Mouse (Mus musculus) CH12.LX (cell line): ENCODE measurements around the gene Cnpy4. TPM values are rescaled to one million over a fixed set of nuclear protein-coding genes. Genes with fewer than 3 reads are reported as not detected.

Experiments
- DNase-seq: peaks from one replicate; pipeline ENCODE4 v3.0.0-alpha.2; 2013; ENCODE audit errors: extremely low read depth
- H3K27ac ChIP-seq: 2 replicates; pipeline ENCODE4 v1.5.1; 2012; ENCODE audit warnings: low read depth, mild to moderate bottlenecking, control low read depth, moderate library complexity; ENCODE audit not compliant: insufficient read depth
- H3K27me3 ChIP-seq: replicated peaks from 2 replicates; pipeline ENCODE3; 2012; ENCODE audit warnings: inconsistent platforms
- H3K36me3 ChIP-seq, 2 experiments: replicated peaks in 1 of 2; 2 replicates each; pipeline versions ENCODE3 to v1.6.1; 2012; ENCODE audit warnings: inconsistent platforms in 1 of 2, low read length in 1 of 2, mild to moderate bottlenecking in 1 of 2, mixed read lengths in 1 of 2, moderate library complexity in 1 of 2; ENCODE audit not compliant: control insufficient read depth in 1 of 2, insufficient read depth in 1 of 2
- H3K4me1 ChIP-seq, 2 experiments: 2 replicates each; pipeline ENCODE4 v1.6.1; 2012; ENCODE audit warnings: inconsistent platforms in 1 of 2, moderate library complexity in 1 of 2; ENCODE audit not compliant: insufficient read depth in 2 of 2, control insufficient read depth in 1 of 2
- H3K4me2 ChIP-seq: 2 replicates; pipeline ENCODE4 v1.6.1; 2012; ENCODE audit warnings: low read depth, mild to moderate bottlenecking, control low read depth; ENCODE audit not compliant: poor library complexity, insufficient read depth, severe bottlenecking
- H3K4me3 ChIP-seq, 3 experiments: fragments of 150-350 bp in 1 of 3; sonication (generic) in 1 of 3; replicated peaks in 1 of 3; 2 replicates each; pipeline versions ENCODE3 to v1.5.1; 2011 to 2012; ENCODE audit warnings: low read depth in 2 of 3, low read length in 2 of 3, mild to moderate bottlenecking in 2 of 3, moderate library complexity in 2 of 3, control low read depth in 1 of 3, improper control_type of control experiment in 1 of 3, inconsistent platforms in 1 of 3, mixed read lengths in 1 of 3; ENCODE audit not compliant: poor library complexity in 1 of 3
- H3K79me2 ChIP-seq: replicated peaks from 2 replicates; pipeline ENCODE4 v1.6.1; 2012; ENCODE audit warnings: mild to moderate bottlenecking, moderate library complexity; ENCODE audit not compliant: control insufficient read depth, poor library complexity, insufficient read depth, severe bottlenecking; ENCODE audit errors: extremely low read depth
- H3K9ac ChIP-seq: 2 replicates; pipeline ENCODE4 v1.6.1; 2012; ENCODE audit warnings: low read depth, mild to moderate bottlenecking, control low read depth, moderate library complexity; ENCODE audit not compliant: insufficient read depth
- H3K9me3 ChIP-seq: replicated peaks from 2 replicates; pipeline ENCODE3; 2012; ENCODE audit warnings: low read length, inconsistent platforms, mixed read lengths
- BHLHE40 ChIP-seq: IDR thresholded peaks from 2 replicates; pipeline ENCODE4 v1.6.1; 2011; ENCODE audit warnings: mild to moderate bottlenecking, low read depth, low read length, improper control_type of control experiment
- CTCF ChIP-seq, 2 experiments: IDR thresholded peaks in 1 of 2; conservative IDR thresholded peaks in 1 of 2; 2 replicates each; pipeline ENCODE4 v1.5.1; 2011 to 2012; ENCODE audit warnings: low read depth in 2 of 2, low read length in 2 of 2, improper control_type of control experiment in 1 of 2, inconsistent platforms in 1 of 2, mild to moderate bottlenecking in 1 of 2, moderate library complexity in 1 of 2
- ELF1 ChIP-seq: IDR thresholded peaks from 2 replicates; pipeline ENCODE4 v1.6.1; 2014; ENCODE audit warnings: low read depth, mild to moderate bottlenecking, inconsistent platforms, low read length, improper control_type of control experiment
- EP300 ChIP-seq: IDR thresholded peaks from 2 replicates; pipeline ENCODE4 v1.6.1; 2011; ENCODE audit warnings: low read length, improper control_type of control experiment
- GABPA ChIP-seq: IDR thresholded peaks from 2 replicates; pipeline ENCODE4 v1.6.1; 2012; ENCODE audit warnings: low read depth, low read length, improper control_type of control experiment, inconsistent platforms; ENCODE audit not compliant: insufficient replicate concordance
- HCFC1 ChIP-seq: IDR thresholded peaks from 2 replicates; pipeline ENCODE4 v1.6.1; 2012; ENCODE audit warnings: low read depth, mild to moderate bottlenecking, inconsistent platforms, low read length, improper control_type of control experiment
- KAT2A ChIP-seq: IDR thresholded peaks from 2 replicates; pipeline ENCODE4 v1.6.1; 2012; ENCODE audit warnings: low read length, improper control_type of control experiment, inconsistent platforms; ENCODE audit not compliant: insufficient replicate concordance
- MYC ChIP-seq: IDR thresholded peaks from 2 replicates; pipeline ENCODE4 v1.6.1; 2011; ENCODE audit warnings: low read depth, mild to moderate bottlenecking, improper control_type of control experiment, low read length
- NELFE ChIP-seq: IDR thresholded peaks from 2 replicates; pipeline ENCODE4 v1.6.1; 2011; ENCODE audit warnings: low read depth, low read length, improper control_type of control experiment
- NRF1 ChIP-seq: IDR thresholded peaks from 2 replicates; pipeline ENCODE4 v1.6.1; 2014; ENCODE audit warnings: low read depth, mild to moderate bottlenecking, inconsistent platforms, low read length, improper control_type of control experiment, moderate library complexity
- POLR2AphosphoS2 ChIP-seq: IDR thresholded peaks from 2 replicates; pipeline ENCODE4 v1.6.1; 2011; ENCODE audit warnings: low read depth, low read length, improper control_type of control experiment
- RAD21 ChIP-seq: IDR thresholded peaks from 2 replicates; pipeline ENCODE4 v1.6.1; 2011; ENCODE audit warnings: low read depth, mild to moderate bottlenecking, low read length, improper control_type of control experiment, moderate library complexity
- TCF12 ChIP-seq: IDR thresholded peaks from 2 replicates; pipeline ENCODE4 v1.6.1; 2014; ENCODE audit warnings: low read depth, mild to moderate bottlenecking, inconsistent platforms, low read length, improper control_type of control experiment
- USF2 ChIP-seq: conservative IDR thresholded peaks from 2 replicates; pipeline ENCODE4 v1.6.1; 2011; ENCODE audit warnings: low read depth, low read length, improper control_type of control experiment
- ZC3H11A ChIP-seq: IDR thresholded peaks from 2 replicates; pipeline ENCODE4 v1.6.1; 2012; ENCODE audit warnings: low read depth, mild to moderate bottlenecking, inconsistent platforms, low read length, improper control_type of control experiment
- ZNF384 ChIP-seq: IDR thresholded peaks from 2 replicates; pipeline ENCODE4 v1.6.1; 2012; ENCODE audit warnings: low read depth, low read length, improper control_type of control experiment, inconsistent platforms
- dilution Hi-C: fragments of 300-500 bp; cut with MboI; formaldehyde crosslinking; loops from 2 replicates; pipeline ENCODE4 v1.14.3; 2020; ENCODE audit warnings: low sequenced_read_pairs; ENCODE audit not compliant: extremely low pct_unique_long_range_greater_than_20kb, extremely low pct_ligation_motif_present
- in situ Hi-C: fragments of 300-500 bp; cut with MboI; formaldehyde crosslinking; loops from 3 replicates; pipeline ENCODE4 v1.14.3; 2019; ENCODE audit warnings: low sequenced_read_pairs, low pct_ligation_motif_present, low pct_unique_long_range_greater_than_20kb, mixed read lengths
- polyA plus RNA-seq: library from polyadenylated mRNA; unstranded; fragments of >175 nt; gene quantifications from 2 replicates; pipeline ENCODE4 v1.2.1, GENCODE M21; 2012; ENCODE audit warnings: low read depth; ENCODE audit not compliant: insufficient read length
- total RNA-seq, 2 experiments: library from RNA; depleted of rRNA; stranded (reverse); fragments of 300-350 nt in 1 of 2; fragments of >200 nt in 1 of 2; gene quantifications; 2 replicates each; pipeline ENCODE4 v1.2.3; 2012 to 2014

The Cnpy4 gene
- total and polyA plus RNA-seq, 3 experiments: 19.2 to 24.9 (median 21.6) TPM

GRCm38 (mm10) chr5:138171695-138172491 lies 15.4 kb upstream of the Cnpy4 start, which contains the start of the genes Ap4m1 and Mcm7 (continued):
- TF ChIP-seq TCF12 (peak; percentile 72), EP300 (no peak), ELF1 (peak; percentile 45; the same call in 1 of the 2 replicates), ZC3H11A (no peak), NELFE (peak; percentile 69)

DNA sequence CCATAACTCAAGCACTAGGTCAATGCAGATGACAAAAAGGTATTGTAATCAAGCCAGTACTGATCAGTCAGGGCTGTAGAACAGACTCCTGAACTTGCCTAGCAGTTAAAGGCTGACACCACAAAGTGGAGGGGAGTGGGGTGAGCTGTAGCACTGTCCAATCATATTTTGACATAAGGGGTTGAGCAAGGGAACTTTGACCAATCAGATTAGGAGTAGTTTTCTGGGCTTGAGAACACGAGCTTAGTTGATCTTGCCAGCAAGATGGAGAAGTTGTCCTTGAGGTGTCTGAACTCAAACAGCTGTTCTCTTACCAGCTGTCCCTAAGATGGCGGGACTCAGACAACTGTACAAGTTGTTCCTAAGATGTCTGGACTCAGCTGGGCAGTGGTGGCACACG lies 14.1 kb upstream of the Cnpy4 start:
- Histone ChIP-seq H3K27me3 (no peaks in the 10 kb centered on the region), H3K79me2 (peaks cover 26% of the 10 kb centered on the region), H3K9ac (no peak overlapping the region), H3K4me3 (no peak overlapping the region), H3K4me1 (peaks cover 11 to 30% of the 10 kb centered on the region in 2 experiments), H3K9me3 (no peaks in the 10 kb centered on the region), H3K27ac (no peak overlapping the region), H3K36me3 (peaks cover 53 to 65% of the 10 kb centered on the region in 2 experiments), H3K4me2 (peak overlapping the region; percentile 54; the same call in 1 of the 2 replicates)
- in situ Hi-C loops: no loop called here
- DNase-seq: peak; percentile 44
- dilution Hi-C loops: no loop called here
- no peak for TF ChIP-seq ELF1
- TF ChIP-seq RAD21: no peak
- TF ChIP-seq USF2: no peak

DNA sequence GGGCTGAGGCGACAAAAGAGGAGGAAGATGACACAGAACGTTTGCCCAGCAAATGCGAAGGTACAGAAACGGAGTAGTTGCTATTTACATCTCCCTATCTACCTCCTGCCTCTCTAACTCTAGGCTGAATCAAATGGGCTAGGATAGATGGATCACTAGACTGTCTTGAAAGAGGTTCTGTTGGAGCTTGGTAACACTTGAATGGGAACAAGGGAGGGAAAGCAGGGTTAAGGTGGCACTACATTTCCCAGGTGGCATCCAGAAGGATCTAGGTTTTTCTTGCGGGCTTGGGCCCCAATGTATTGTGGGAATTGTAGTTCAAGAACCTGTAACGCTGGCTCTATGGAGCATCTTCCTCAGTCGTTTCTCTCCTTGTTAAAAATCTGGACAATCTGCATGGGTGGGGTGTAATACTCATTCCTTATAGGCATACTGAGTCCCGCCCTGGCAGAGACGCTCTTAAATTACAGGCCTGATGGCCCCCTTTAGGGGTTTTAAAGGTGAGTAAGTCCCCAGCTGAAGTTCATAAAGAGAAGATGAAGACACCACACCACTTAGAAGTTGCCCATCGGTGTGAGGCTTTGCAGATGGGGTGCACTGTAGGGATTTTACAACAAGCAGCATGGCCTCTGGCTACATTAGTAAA lies 499 bp downstream of the Cnpy4 start:
- H3K4me1 ChIP-seq: peaks cover 3 to 17% of the 10 kb centered on the region in 2 experiments; a peak in 3 of 4 replicates
- peak overlapping the region; percentile 76 for H3K9ac ChIP-seq
- H3K79me2 ChIP-seq: 0 out of 2 replicates have a peak, but pooled peaks cover 3% of the 10 kb centered on the region
- dilution Hi-C loops: no loop called here
- H3K4me3 ChIP-seq: peak overlapping the region; percentile 86 to 96 (median 92)
- peak; percentile 82 for DNase-seq
- peaks cover 38 to 57% of the 10 kb centered on the region in 2 experiments for H3K36me3 ChIP-seq
- H3K4me2 ChIP-seq: peak overlapping the region; percentile 83
- in situ Hi-C loops: no loop called here
- H3K27me3 ChIP-seq: no peaks in the 10 kb centered on the region
- TF ChIP-seq POLR2AphosphoS2 (no peak), TCF12 (no peak), NRF1 (no peak), ZNF384 (no peak; the same call in 1 of the 2 replicates), MYC (no peak), HCFC1 (peak; percentile 94), GABPA (peak; percentile 57; the same call in 1 of the 2 replicates), BHLHE40 (no peak), CTCF (conservative IDR thresholded peaks at IDR 0.05 in 1 of 2, IDR thresholded peaks at IDR 0.05 in 1 of 2; ENCODE audit: low read depth in 2 of 2, low read length in 2 of 2) (no peak), KAT2A (peak; percentile 88; the same call in 1 of the 2 replicates), NELFE (no peak)
- H3K27ac ChIP-seq: peak overlapping the region; percentile 38
- no peaks in the 10 kb centered on the region for H3K9me3 ChIP-seq
